ENCODE assay signal across 26 mouse cellular contexts in the genomic region with DNA sequence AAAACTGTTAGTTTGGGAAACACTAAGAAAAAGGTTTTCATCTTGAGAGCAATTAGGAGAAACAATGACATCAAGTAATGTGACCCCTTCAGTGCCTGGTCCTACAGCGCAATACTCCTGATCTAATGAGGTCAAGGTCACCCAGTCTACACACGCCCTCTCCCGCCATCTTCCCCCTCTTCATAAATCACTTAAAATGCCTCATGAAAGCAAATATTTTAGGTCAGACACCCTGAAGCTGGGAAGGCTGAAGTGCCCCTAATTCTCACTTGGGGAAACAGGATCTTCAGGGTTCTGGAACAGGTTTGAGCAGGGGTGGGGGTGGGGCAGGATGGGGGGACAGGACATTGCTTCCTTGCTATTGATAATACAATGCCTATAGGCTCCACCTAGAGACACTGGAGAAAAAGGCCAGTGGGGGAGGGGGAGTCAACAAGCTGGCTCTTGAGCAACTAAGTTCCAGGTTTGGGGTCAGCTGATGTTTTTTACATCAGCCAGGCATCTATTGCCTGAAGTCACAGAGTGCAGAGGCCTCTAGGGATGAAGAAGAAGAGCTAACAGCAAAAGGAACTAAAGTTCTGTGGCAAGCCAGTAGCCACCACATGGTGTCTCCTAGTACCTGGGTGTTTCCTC.
DNase-seq lines count a peak whose midpoint lies in the region; ATAC-seq and TF ChIP-seq lines count a peak whose summit lies in the region.
"Had no signal": no experiment of that assay in that cellular context is flagged by ENCODE, and none has a peak within 500 bp of the region (broad histone marks: within the 10 kb centered on the region; RNA-seq: fewer than 3 reads in every experiment).

No protein-coding gene starts in this region.

- no peak overlapping the region for H3K4me2 ChIP-seq in lung, postnatal 0 days (replicated peaks; ENCODE audit: low read depth, low read length)
- H3K4me2 ChIP-seq in heart, embryonic 12.5 days, result no peak overlapping the region
- H3K4me2 ChIP-seq: intestine, embryonic 15.5 days; liver, embryonic 15.5 days had no signal

- TF ChIP-seq EP300 in lung, postnatal 0 days (IDR thresholded peaks at IDR 0.05), result no peak

- peak; percentile 51 for DNase-seq in embryo, embryonic 10 days (ENCODE audit: low spot score)
- no peak for DNase-seq in embryo, embryonic 11 days
- no peak for DNase-seq in lung, postnatal 0 days (ENCODE audit: low spot score)
- no peak for DNase-seq in lung, postnatal 36 days
- peak; percentile 90 for DNase-seq in R1 (ENCODE audit: low read depth, low spot score)
- peak; percentile 62 for DNase-seq in limb, embryonic 10.5 days (ENCODE audit: low spot score)
- DNase-seq in frontal cortex, postnatal 25 days (ENCODE audit: low spot score in 2 of 2), result no peak
- DNase-seq: adrenal gland, postnatal 36 days; cerebellum, adult 9-10 months; heart, postnatal 10 days; kidney, adult 9 months; kidney, postnatal 14 days; retina, postnatal 1 day; right cerebral cortex, postnatal 25 days; thymus, postnatal 25 days had no signal

- 41% methylated on average over 3 of the region's 3 CpGs for WGBS in lung, postnatal 0 days
- 12% methylated on average over 3 of the region's 3 CpGs for WGBS in limb, embryonic 10.5 days
- 73% methylated on average over 3 of the region's 3 CpGs for WGBS in heart, embryonic 12.5 days

- no peak overlapping the region for H3K4me3 ChIP-seq in lung, postnatal 0 days (ENCODE audit: low read depth, low read length)
- peak overlapping the region; percentile 29; the same call in 1 of the 2 replicates for H3K4me3 ChIP-seq in limb, embryonic 10.5 days
- H3K4me3 ChIP-seq in heart, embryonic 12.5 days, result no peak overlapping the region
- H3K4me3 ChIP-seq: embryonic facial prominence, embryonic 13.5 days; erythroblast, embryonic 14.5 days; heart, embryonic 10.5 days; intestine, embryonic 15.5 days; limb, embryonic 13.5 days; liver, embryonic 15.5 days; midbrain, embryonic 13.5 days; neural tube, embryonic 13.5 days had no signal

- H3K27ac ChIP-seq in lung, postnatal 0 days (ENCODE audit: low read length), result no peak overlapping the region
- peak overlapping the region; percentile 67 for H3K27ac ChIP-seq in limb, embryonic 10.5 days
- H3K27ac ChIP-seq in heart, embryonic 12.5 days (ENCODE audit: poor library complexity, severe bottlenecking), result no peak overlapping the region
- H3K27ac ChIP-seq: embryonic facial prominence, embryonic 13.5 days; heart, embryonic 10.5 days; intestine, embryonic 15.5 days; limb, embryonic 13.5 days; liver, embryonic 15.5 days; midbrain, embryonic 13.5 days; neural tube, embryonic 13.5 days had no signal

- ATAC-seq in lung, postnatal 0 days, result no peak
- ATAC-seq in heart, embryonic 12.5 days (ENCODE audit: insufficient number of reproducible peaks, low FRiP score), result no peak
- ATAC-seq: hindbrain, embryonic 16.5 days; intestine, embryonic 15.5 days; midbrain, embryonic 13.5 days had no signal

- no peak overlapping the region for H3K9ac ChIP-seq in lung, postnatal 0 days (replicated peaks; ENCODE audit: low read depth)
- H3K9ac ChIP-seq in heart, embryonic 12.5 days, result no peak overlapping the region
- H3K9ac ChIP-seq: embryonic facial prominence, embryonic 13.5 days; intestine, embryonic 15.5 days; limb, embryonic 13.5 days; liver, embryonic 15.5 days; midbrain, embryonic 13.5 days; neural tube, embryonic 13.5 days had no signal

- no peaks in the 10 kb centered on the region for H3K27me3 ChIP-seq in lung, postnatal 0 days (replicated peaks; ENCODE audit: insufficient read depth, low read length)
- no peaks in the 10 kb centered on the region for H3K27me3 ChIP-seq in limb, embryonic 10.5 days (ENCODE audit: low read depth, poor library complexity, severe bottlenecking)
- H3K27me3 ChIP-seq in heart, embryonic 12.5 days (replicated peaks), result peaks cover 15% of the 10 kb centered on the region
- H3K27me3 ChIP-seq: embryonic facial prominence, embryonic 13.5 days; limb, embryonic 13.5 days; liver, embryonic 15.5 days; midbrain, embryonic 13.5 days had no signal

- H3K4me1 ChIP-seq in lung, postnatal 0 days (ENCODE audit: insufficient read depth, low read depth, low read length), result 0 out of 2 replicates have a peak, but pooled peaks cover 2% of the 10 kb centered on the region
- H3K4me1 ChIP-seq in limb, embryonic 10.5 days, result peaks cover 63% of the 10 kb centered on the region
- peaks cover 26% of the 10 kb centered on the region for H3K4me1 ChIP-seq in heart, embryonic 12.5 days (replicated peaks)
- H3K4me1 ChIP-seq: liver, embryonic 15.5 days had no signal

- H3K36me3 ChIP-seq in lung, postnatal 0 days (ENCODE audit: insufficient read depth, low read length), result no peaks in the 10 kb centered on the region
- no peaks in the 10 kb centered on the region for H3K36me3 ChIP-seq in limb, embryonic 10.5 days
- no peaks in the 10 kb centered on the region for H3K36me3 ChIP-seq in heart, embryonic 12.5 days
- H3K36me3 ChIP-seq: embryonic facial prominence, embryonic 13.5 days; heart, embryonic 10.5 days; hindbrain, embryonic 10.5 days; intestine, embryonic 15.5 days; limb, embryonic 13.5 days; liver, embryonic 15.5 days; midbrain, embryonic 13.5 days; neural tube, embryonic 13.5 days had no signal

- 0 out of 2 replicates have a peak, but pooled peaks have one; percentile 8 for TF ChIP-seq CTCF in lung, postnatal 0 days (IDR thresholded peaks at IDR 0.05)

- no peaks in the 10 kb centered on the region for H3K9me3 ChIP-seq in lung, postnatal 0 days (ENCODE audit: low read length)
- H3K9me3 ChIP-seq in limb, embryonic 10.5 days (replicated peaks), result no peaks in the 10 kb centered on the region
- no peaks in the 10 kb centered on the region for H3K9me3 ChIP-seq in heart, embryonic 12.5 days (replicated peaks)
- H3K9me3 ChIP-seq: embryonic facial prominence, embryonic 13.5 days; heart, embryonic 10.5 days; hindbrain, embryonic 10.5 days; intestine, embryonic 15.5 days; limb, embryonic 13.5 days; liver, embryonic 15.5 days; midbrain, embryonic 13.5 days; neural tube, embryonic 13.5 days had no signal

Comparison
In these comparisons a context has a peak if more than half of its experiments do, and no peak if none do; other contexts are left out.
1. DNase-seq: peak in embryo, embryonic 10 days (single experiment), R1 (single experiment) and limb, embryonic 10.5 days (single experiment); none in embryo, embryonic 11 days (single experiment), lung, postnatal 0 days (single experiment), lung, postnatal 36 days (single experiment) and frontal cortex, postnatal 25 days (0 of 2).